Mouse (Mus musculus): ENCODE results near the gene Cntfr. TPM values are rescaled to one million over a fixed set of nuclear protein-coding genes. Genes with fewer than 3 reads are reported as not detected.

Cntfr gene
- polyA plus RNA-seq, 2 experiments, result 0.17 to 0.75 TPM

- TF ChIP-seq EP300 (IDR thresholded peaks at IDR 0.05; ENCODE audit: low read depth) (no peak), CTCF (IDR thresholded peaks at IDR 0.05; ENCODE audit: low read depth) (no peak)
- Histone ChIP-seq H3K27me3 (ENCODE audit: control insufficient read depth, insufficient read depth, low read length) (no peaks in the 10 kb centered on the region), H3K4me3 (ENCODE audit: insufficient read depth in 1 of 2, low read depth in 2 of 2, low read length in 2 of 2) (no peak overlapping the region), H3K36me3 (replicated peaks; ENCODE audit: control insufficient read depth, insufficient read depth, low read depth) (no peaks in the 10 kb centered on the region), H3K9ac (replicated peaks) (no peak overlapping the region), H3K4me2 (ENCODE audit: low read depth) (no peak overlapping the region), H3K27ac (no peak overlapping the region), H3K4me1 (replicated peaks; ENCODE audit: control insufficient read depth in 2 of 2, insufficient read depth in 2 of 2, low read length in 1 of 2) (peaks cover 0 to 8% of the 10 kb centered on the region in 2 experiments; a peak in 2 of 4 replicates), H3K9me3 (ENCODE audit: control insufficient read depth, low read length) (no peaks in the 10 kb centered on the region)
- 50% methylated on average over 4 of the region's 4 CpGs for WGBS (ENCODE audit: insufficient replicate concordance)
- no peak for DNase-seq (ENCODE audit: low read depth in 3 of 3, low spot score in 3 of 3)
- ATAC-seq (ENCODE audit: insufficient read depth), result peak; percentile 23; the same call in 1 of the 2 replicates
Measured at GRCm38 (mm10) chr4:41648157-41648556, 48.7 kb downstream of the Cntfr start.

- WGBS (ENCODE audit: insufficient replicate concordance), result 11% methylated on average over 5 of the region's 5 CpGs
- no peaks in the 10 kb centered on the region for H3K9me3 ChIP-seq (ENCODE audit: control insufficient read depth, low read length)
- no peaks in the 10 kb centered on the region for H3K36me3 ChIP-seq (replicated peaks; ENCODE audit: control insufficient read depth, insufficient read depth, low read depth)
- H3K27ac ChIP-seq, result no peak overlapping the region
- H3K4me3 ChIP-seq (ENCODE audit: insufficient read depth in 1 of 2, low read depth in 2 of 2, low read length in 2 of 2), result no peak overlapping the region
- no peaks in the 10 kb centered on the region for H3K27me3 ChIP-seq (ENCODE audit: control insufficient read depth, insufficient read depth, low read length)
- no peak for ATAC-seq (ENCODE audit: insufficient read depth)
- DNase-seq (ENCODE audit: low read depth in 3 of 3, low spot score in 3 of 3), result no peak
- no peak overlapping the region for H3K4me2 ChIP-seq (ENCODE audit: low read depth)
- no peak overlapping the region for H3K9ac ChIP-seq (replicated peaks)
- peaks cover 0 to 10% of the 10 kb centered on the region in 2 experiments; a peak in 2 of 4 replicates for H3K4me1 ChIP-seq (replicated peaks; ENCODE audit: control insufficient read depth in 2 of 2, insufficient read depth in 2 of 2, low read length in 1 of 2)
- no peak for TF ChIP-seq EP300 (IDR thresholded peaks at IDR 0.05; ENCODE audit: low read depth)
- TF ChIP-seq CTCF (IDR thresholded peaks at IDR 0.05; ENCODE audit: low read depth), result peak; percentile 36; the same call in 1 of the 2 replicates
Measured at GRCm38 (mm10) chr4:41645488-41645887, 51.4 kb downstream of the Cntfr start.

- Histone ChIP-seq H3K27ac (no peak overlapping the region), H3K36me3 (replicated peaks; ENCODE audit: control insufficient read depth, insufficient read depth, low read depth) (no peaks in the 10 kb centered on the region), H3K9me3 (ENCODE audit: control insufficient read depth, low read length) (no peaks in the 10 kb centered on the region), H3K4me3 (ENCODE audit: insufficient read depth in 1 of 2, low read depth in 2 of 2, low read length in 2 of 2) (no peak overlapping the region), H3K27me3 (ENCODE audit: control insufficient read depth, insufficient read depth, low read length) (peaks cover 7% of the 10 kb centered on the region), H3K4me2 (ENCODE audit: low read depth) (no peak overlapping the region), H3K9ac (replicated peaks) (no peak overlapping the region), H3K4me1 (replicated peaks; ENCODE audit: control insufficient read depth in 2 of 2, insufficient read depth in 2 of 2, low read length in 1 of 2) (peaks cover 0 to 8% of the 10 kb centered on the region in 2 experiments; a peak in 2 of 4 replicates)
- DNase-seq (ENCODE audit: low read depth in 3 of 3, low spot score in 3 of 3) (no peak), ATAC-seq (ENCODE audit: insufficient read depth) (no peak)
- no peak for TF ChIP-seq CTCF (IDR thresholded peaks at IDR 0.05; ENCODE audit: low read depth)
- no peak for TF ChIP-seq EP300 (IDR thresholded peaks at IDR 0.05; ENCODE audit: low read depth)
- 67% methylated on average over 6 of the region's 6 CpGs for WGBS (ENCODE audit: insufficient replicate concordance)
Measured at GRCm38 (mm10) chr4:41641199-41641822, 55.6 kb downstream of the Cntfr start.

GRCm38 (mm10) chr4:41639913-41640507, 56.9 kb downstream of the Cntfr start, which contains the start of gene Enho:
Gene Enho (minus strand): TSS chr4:41640324.
- H3K4me2 ChIP-seq (ENCODE audit: low read depth), result peak within 1 kb of the TSS; percentile 53
- H3K36me3 ChIP-seq (replicated peaks; ENCODE audit: control insufficient read depth, insufficient read depth, low read depth), result no peaks in the 10 kb centered on the region
- TF ChIP-seq CTCF (IDR thresholded peaks at IDR 0.05; ENCODE audit: low read depth) (no peak), EP300 (IDR thresholded peaks at IDR 0.05; ENCODE audit: low read depth) (no peak)
- H3K27me3 ChIP-seq (ENCODE audit: control insufficient read depth, insufficient read depth, low read length), result peaks cover 7% of the 10 kb centered on the region
- no peak within 1 kb of the TSS for H3K9ac ChIP-seq (replicated peaks)
- H3K9me3 ChIP-seq (ENCODE audit: control insufficient read depth, low read length), result no peaks in the 10 kb centered on the region
- DNase-seq (ENCODE audit: low read depth in 3 of 3, low spot score in 3 of 3), result peak; percentile 73 to 78 (median 74)
- peak; percentile 87 for ATAC-seq (ENCODE audit: insufficient read depth)
- peaks cover 0 to 8% of the 10 kb centered on the region in 2 experiments; a peak in 2 of 4 replicates for H3K4me1 ChIP-seq (replicated peaks; ENCODE audit: control insufficient read depth in 2 of 2, insufficient read depth in 2 of 2, low read length in 1 of 2)
- whole genome bisulfite sequencing (ENCODE audit: insufficient replicate concordance), result under 1% methylated on average over 61 of the region's 74 CpGs
- no peak within 1 kb of the TSS for H3K27ac ChIP-seq
- H3K4me3 ChIP-seq (ENCODE audit: insufficient read depth in 1 of 2, low read depth in 2 of 2, low read length in 2 of 2), result peak within 1 kb of the TSS; percentile 24 to 40

GRCm38 (mm10) chr4:41639214-41639841, 57.6 kb downstream of the Cntfr start:
- ATAC-seq (ENCODE audit: insufficient read depth) (no peak), DNase-seq (ENCODE audit: low read depth in 3 of 3, low spot score in 3 of 3) (no peak)
- H3K4me1 ChIP-seq (replicated peaks; ENCODE audit: control insufficient read depth in 2 of 2, insufficient read depth in 2 of 2, low read length in 1 of 2), result peaks cover 0 to 8% of the 10 kb centered on the region in 2 experiments; a peak in 2 of 4 replicates
- TF ChIP-seq EP300 (IDR thresholded peaks at IDR 0.05; ENCODE audit: low read depth) (no peak), CTCF (IDR thresholded peaks at IDR 0.05; ENCODE audit: low read depth) (no peak)
- 19% methylated on average over 10 of the region's 10 CpGs for WGBS (ENCODE audit: insufficient replicate concordance)
- no peak overlapping the region for H3K27ac ChIP-seq
- no peak overlapping the region for H3K9ac ChIP-seq (replicated peaks)
- peaks cover 7% of the 10 kb centered on the region for H3K27me3 ChIP-seq (ENCODE audit: control insufficient read depth, insufficient read depth, low read length)
- no peaks in the 10 kb centered on the region for H3K36me3 ChIP-seq (replicated peaks; ENCODE audit: control insufficient read depth, insufficient read depth, low read depth)
- peak overlapping the region; percentile 24 to 40 for H3K4me3 ChIP-seq (ENCODE audit: insufficient read depth in 1 of 2, low read depth in 2 of 2, low read length in 2 of 2)
- H3K9me3 ChIP-seq (ENCODE audit: control insufficient read depth, low read length), result no peaks in the 10 kb centered on the region
- H3K4me2 ChIP-seq (ENCODE audit: low read depth), result peak overlapping the region; percentile 53
